Mouse (Mus musculus) heart, postnatal 0 days (tissue): ENCODE results near the gene Mif4gd.
A peak's percentile ranks its signal among the peaks of the same experiment; 100 is the strongest.

ENCODE experiments used
- CTCF ChIP-seq: IDR thresholded peaks from 2 replicates; pipeline ENCODE4 v1.5.1; 2016; ENCODE audit warnings: antibody characterized with exemption, control low read depth, low read depth
- EP300 ChIP-seq: IDR thresholded peaks from 2 replicates; pipeline ENCODE4 v1.6.1; 2016; ENCODE audit warnings: antibody characterized with exemption, low read depth

DNA sequence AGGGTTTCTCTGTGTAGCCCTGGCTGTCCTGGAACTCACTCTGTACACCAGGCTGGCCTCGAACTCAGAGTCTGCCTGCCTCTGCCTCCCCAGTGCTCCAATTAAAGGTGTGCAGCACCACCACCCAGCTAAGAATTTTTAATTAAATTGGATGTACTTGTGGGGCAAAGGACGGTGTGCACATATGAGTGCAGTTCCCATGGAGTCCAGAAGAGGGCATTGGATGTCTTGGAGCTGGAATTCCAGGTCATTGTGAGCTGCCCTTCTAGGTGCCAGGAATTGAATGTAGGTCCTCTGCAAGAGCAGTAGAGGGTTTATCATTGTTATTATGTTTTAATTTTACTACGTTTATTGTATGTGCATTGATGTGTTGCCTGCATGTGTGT, 18.7 kb upstream of the Mif4gd start:
- TF ChIP-seq CTCF (peak; percentile 63), EP300 (no peak)
